Mouse (Mus musculus): ENCODE measurements around the gene 1810013L24Rik. TPM values are rescaled to one million over a fixed set of nuclear protein-coding genes. Genes with fewer than 3 reads are reported as not detected.

The 1810013L24Rik gene
- 100 to 1,000 TPM; 103 to 114 (median 109) TPM for total RNA-seq (2022)

GRCm38 (mm10) chr16:8829564-8830359 lies at the start of gene 1810013L24Rik:
1810013L24Rik (plus strand) TSS chr16:8830100.
- peak; percentile 90 to 99 for DNase-seq (ENCODE audit: low spot score in 2 of 2)

GRCm38 (mm10) chr16:8780187-8780586 lies 49.7 kb upstream of the 1810013L24Rik start:
- no peak for DNase-seq (ENCODE audit: low spot score in 2 of 2)

GRCm38 (mm10) chr16:8781191-8781590 lies 48.7 kb upstream of the 1810013L24Rik start:
- no peak for DNase-seq (ENCODE audit: low spot score in 2 of 2)

GRCm38 (mm10) chr16:8781660-8782059 lies 48.2 kb upstream of the 1810013L24Rik start:
- DNase-seq (ENCODE audit: low spot score in 2 of 2): no peak

- DNase-seq (ENCODE audit: low spot score in 2 of 2): no peak
Measured at GRCm38 (mm10) chr16:8783198-8783913, 46.5 kb upstream of the 1810013L24Rik start.

- no peak for DNase-seq (ENCODE audit: low spot score in 2 of 2)
Measured at GRCm38 (mm10) chr16:8784753-8785152, 45.1 kb upstream of the 1810013L24Rik start.

GRCm38 (mm10) chr16:8790886-8791285 lies 39.0 kb upstream of the 1810013L24Rik start:
- DNase-seq (ENCODE audit: low spot score in 2 of 2): no peak

- DNase-seq (ENCODE audit: low spot score in 2 of 2): no peak
Measured at GRCm38 (mm10) chr16:8791949-8792557, 37.8 kb upstream of the 1810013L24Rik start, which contains the start of gene Usp7. Usp7 (minus strand) TSS chr16:8792308.

GRCm38 (mm10) chr16:8794952-8795351 lies 34.9 kb upstream of the 1810013L24Rik start:
- no peak for DNase-seq (ENCODE audit: low spot score in 2 of 2)

GRCm38 (mm10) chr16:8795906-8796305 lies 34.0 kb upstream of the 1810013L24Rik start:
- no peak for DNase-seq (ENCODE audit: low spot score in 2 of 2)

- DNase-seq (ENCODE audit: low spot score in 2 of 2): no peak
Measured at GRCm38 (mm10) chr16:8806703-8807102, 23.2 kb upstream of the 1810013L24Rik start.

- DNase-seq (ENCODE audit: low spot score in 2 of 2): peak in 1 of 2 experiments; percentile 52
Measured at GRCm38 (mm10) chr16:8810399-8811127, 19.3 kb upstream of the 1810013L24Rik start.

- no peak for DNase-seq (ENCODE audit: low spot score in 2 of 2)
Measured at GRCm38 (mm10) chr16:8817872-8818271, 12.0 kb upstream of the 1810013L24Rik start.

- DNase-seq (ENCODE audit: low spot score in 2 of 2): peak in 1 of 2 experiments; percentile 68
Measured at GRCm38 (mm10) chr16:8821429-8821828, 8.5 kb upstream of the 1810013L24Rik start.

GRCm38 (mm10) chr16:8822586-8822985 lies 7.3 kb upstream of the 1810013L24Rik start:
- DNase-seq (ENCODE audit: low spot score in 2 of 2): no peak

- DNase-seq (ENCODE audit: low spot score in 2 of 2): no peak
Measured at GRCm38 (mm10) chr16:8823661-8824060, 6.2 kb upstream of the 1810013L24Rik start.

- DNase-seq (ENCODE audit: low spot score in 2 of 2): no peak
Measured at GRCm38 (mm10) chr16:8827366-8827765, 2.5 kb upstream of the 1810013L24Rik start.

- no peak for DNase-seq (ENCODE audit: low spot score in 2 of 2)
Measured at GRCm38 (mm10) chr16:8828636-8829563, 1.0 kb upstream of the 1810013L24Rik start.

GRCm38 (mm10) chr16:8830431-8831211 lies 721 bp downstream of the 1810013L24Rik start:
- DNase-seq (ENCODE audit: low spot score in 2 of 2): peak; percentile 38 to 52

All from left cerebral cortex, adult 8-10 months (tissue).